Mouse (Mus musculus): ENCODE data around the gene Fgfr2. TPM values are rescaled to one million over a fixed set of nuclear protein-coding genes. Genes with fewer than 3 reads are reported as not detected.

Gene Fgfr2
- polyA plus RNA-seq, 1 experiment from 2014 or later = 93.6 TPM

GRCm38 (mm10) chr7:133066776-133067175, 56.4 kb downstream of the Fgfr2 start:
- H3K4me2 ChIP-seq (ENCODE audit: low read depth, low read length, severe bottlenecking) = no peak overlapping the region
- H3K27me3 ChIP-seq (ENCODE audit: control insufficient read depth, insufficient read depth, low read length) = no peaks in the 10 kb centered on the region
- peaks cover 37% of the 10 kb centered on the region for H3K4me1 ChIP-seq (replicated peaks; ENCODE audit: control insufficient read depth, insufficient read depth, low read length)
- no peak overlapping the region for H3K9ac ChIP-seq (ENCODE audit: low read length)
- H3K9me3 ChIP-seq (ENCODE audit: control insufficient read depth, low read length) = no peaks in the 10 kb centered on the region
- H3K27ac ChIP-seq (ENCODE audit: low read depth, low read length) = peak overlapping the region; percentile 12
- H3K36me3 ChIP-seq (ENCODE audit: control insufficient read depth, insufficient read depth, low read length) = no peaks in the 10 kb centered on the region; the same call in 1 of the 2 replicates
- no peak overlapping the region for H3K4me3 ChIP-seq (ENCODE audit: low read depth, low read length)
- ATAC-seq (replicated peaks; ENCODE audit: low FRiP score) (no peak), DNase-seq (ENCODE audit: low spot score) (no peak)
- 41% methylated on average over 6 of the region's 6 CpGs for WGBS

GRCm38 (mm10) chr7:133062055-133062454, 61.1 kb downstream of the Fgfr2 start:
- no peak overlapping the region for H3K27ac ChIP-seq (ENCODE audit: low read depth, low read length)
- no peak for DNase-seq (ENCODE audit: low spot score)
- H3K27me3 ChIP-seq (ENCODE audit: control insufficient read depth, insufficient read depth, low read length) = no peaks in the 10 kb centered on the region
- no peak overlapping the region for H3K4me2 ChIP-seq (ENCODE audit: low read depth, low read length, severe bottlenecking)
- H3K9me3 ChIP-seq (ENCODE audit: control insufficient read depth, low read length) = no peaks in the 10 kb centered on the region
- H3K4me1 ChIP-seq (replicated peaks; ENCODE audit: control insufficient read depth, insufficient read depth, low read length) = peaks cover 8% of the 10 kb centered on the region
- H3K36me3 ChIP-seq (ENCODE audit: control insufficient read depth, insufficient read depth, low read length) = no peaks in the 10 kb centered on the region; the same call in 1 of the 2 replicates
- no peak for ATAC-seq (replicated peaks; ENCODE audit: low FRiP score)
- H3K4me3 ChIP-seq (ENCODE audit: low read depth, low read length) = no peak overlapping the region
- WGBS = 91% methylated on average over 3 of the region's 3 CpGs
- H3K9ac ChIP-seq (ENCODE audit: low read length) = no peak overlapping the region

GRCm38 (mm10) chr7:133060170-133060569, 63.0 kb downstream of the Fgfr2 start:
- H3K27ac ChIP-seq (ENCODE audit: low read depth, low read length) = no peak overlapping the region
- no peak overlapping the region for H3K9ac ChIP-seq (ENCODE audit: low read length)
- no peaks in the 10 kb centered on the region for H3K27me3 ChIP-seq (ENCODE audit: control insufficient read depth, insufficient read depth, low read length)
- no peaks in the 10 kb centered on the region; the same call in 1 of the 2 replicates for H3K36me3 ChIP-seq (ENCODE audit: control insufficient read depth, insufficient read depth, low read length)
- no peak for DNase-seq (ENCODE audit: low spot score)
- H3K4me2 ChIP-seq (ENCODE audit: low read depth, low read length, severe bottlenecking) = no peak overlapping the region
- H3K9me3 ChIP-seq (ENCODE audit: control insufficient read depth, low read length) = no peaks in the 10 kb centered on the region
- no peak for ATAC-seq (replicated peaks; ENCODE audit: low FRiP score)
- no peaks in the 10 kb centered on the region for H3K4me1 ChIP-seq (replicated peaks; ENCODE audit: control insufficient read depth, insufficient read depth, low read length)
- H3K4me3 ChIP-seq (ENCODE audit: low read depth, low read length) = no peak overlapping the region
- WGBS = 92% methylated on average over 6 of the region's 6 CpGs

- H3K9ac ChIP-seq (ENCODE audit: low read length) = no peak overlapping the region
- no peaks in the 10 kb centered on the region for H3K27me3 ChIP-seq (ENCODE audit: control insufficient read depth, insufficient read depth, low read length)
- no peak overlapping the region for H3K4me3 ChIP-seq (ENCODE audit: low read depth, low read length)
- 77% methylated on average over 9 of the region's 9 CpGs for WGBS
- H3K36me3 ChIP-seq (ENCODE audit: control insufficient read depth, insufficient read depth, low read length) = no peaks in the 10 kb centered on the region; the same call in 1 of the 2 replicates
- ATAC-seq (replicated peaks; ENCODE audit: low FRiP score) (no peak), DNase-seq (ENCODE audit: low spot score) (no peak)
- H3K4me1 ChIP-seq (replicated peaks; ENCODE audit: control insufficient read depth, insufficient read depth, low read length) = no peaks in the 10 kb centered on the region
- H3K27ac ChIP-seq (ENCODE audit: low read depth, low read length) = no peak overlapping the region
- H3K4me2 ChIP-seq (ENCODE audit: low read depth, low read length, severe bottlenecking) = no peak overlapping the region
- H3K9me3 ChIP-seq (ENCODE audit: control insufficient read depth, low read length) = no peaks in the 10 kb centered on the region
Observed at GRCm38 (mm10) chr7:133059517-133060104, 63.5 kb downstream of the Fgfr2 start.

GRCm38 (mm10) chr7:133059150-133059509, 64.0 kb downstream of the Fgfr2 start:
- WGBS = 87% methylated on average over 6 of the region's 6 CpGs
- Histone ChIP-seq H3K9ac (ENCODE audit: low read length) (no peak overlapping the region), H3K27me3 (ENCODE audit: control insufficient read depth, insufficient read depth, low read length) (no peaks in the 10 kb centered on the region), H3K4me3 (ENCODE audit: low read depth, low read length) (no peak overlapping the region), H3K4me2 (ENCODE audit: low read depth, low read length, severe bottlenecking) (no peak overlapping the region), H3K4me1 (replicated peaks; ENCODE audit: control insufficient read depth, insufficient read depth, low read length) (no peaks in the 10 kb centered on the region), H3K9me3 (ENCODE audit: control insufficient read depth, low read length) (no peaks in the 10 kb centered on the region), H3K36me3 (ENCODE audit: control insufficient read depth, insufficient read depth, low read length) (no peaks in the 10 kb centered on the region; the same call in 1 of the 2 replicates), H3K27ac (ENCODE audit: low read depth, low read length) (no peak overlapping the region)
- DNase-seq (ENCODE audit: low spot score) = no peak
- no peak for ATAC-seq (replicated peaks; ENCODE audit: low FRiP score)

GRCm38 (mm10) chr7:133058496-133059149, 64.5 kb downstream of the Fgfr2 start:
- no peak overlapping the region for H3K9ac ChIP-seq (ENCODE audit: low read length)
- no peak overlapping the region for H3K27ac ChIP-seq (ENCODE audit: low read depth, low read length)
- H3K4me3 ChIP-seq (ENCODE audit: low read depth, low read length) = no peak overlapping the region
- no peak overlapping the region for H3K4me2 ChIP-seq (ENCODE audit: low read depth, low read length, severe bottlenecking)
- no peaks in the 10 kb centered on the region for H3K9me3 ChIP-seq (ENCODE audit: control insufficient read depth, low read length)
- no peaks in the 10 kb centered on the region for H3K4me1 ChIP-seq (replicated peaks; ENCODE audit: control insufficient read depth, insufficient read depth, low read length)
- 95% methylated on average over 12 of the region's 12 CpGs for WGBS
- H3K36me3 ChIP-seq (ENCODE audit: control insufficient read depth, insufficient read depth, low read length) = no peaks in the 10 kb centered on the region; the same call in 1 of the 2 replicates
- ATAC-seq (replicated peaks; ENCODE audit: low FRiP score) (no peak), DNase-seq (ENCODE audit: low spot score) (no peak)
- H3K27me3 ChIP-seq (ENCODE audit: control insufficient read depth, insufficient read depth, low read length) = no peaks in the 10 kb centered on the region

GRCm38 (mm10) chr7:133056924-133057323, 66.2 kb downstream of the Fgfr2 start:
- ATAC-seq (replicated peaks; ENCODE audit: low FRiP score) (no peak), DNase-seq (ENCODE audit: low spot score) (no peak)
- H3K4me3 ChIP-seq (ENCODE audit: low read depth, low read length) = no peak overlapping the region
- H3K9me3 ChIP-seq (ENCODE audit: control insufficient read depth, low read length) = no peaks in the 10 kb centered on the region
- no peak overlapping the region for H3K9ac ChIP-seq (ENCODE audit: low read length)
- no peaks in the 10 kb centered on the region; the same call in 1 of the 2 replicates for H3K36me3 ChIP-seq (ENCODE audit: control insufficient read depth, insufficient read depth, low read length)
- H3K27ac ChIP-seq (ENCODE audit: low read depth, low read length) = no peak overlapping the region
- H3K4me2 ChIP-seq (ENCODE audit: low read depth, low read length, severe bottlenecking) = no peak overlapping the region
- WGBS = 92% methylated on average over 8 of the region's 8 CpGs
- H3K27me3 ChIP-seq (ENCODE audit: control insufficient read depth, insufficient read depth, low read length) = no peaks in the 10 kb centered on the region
- H3K4me1 ChIP-seq (replicated peaks; ENCODE audit: control insufficient read depth, insufficient read depth, low read length) = no peaks in the 10 kb centered on the region

- Histone ChIP-seq H3K27me3 (ENCODE audit: control insufficient read depth, insufficient read depth, low read length) (no peaks in the 10 kb centered on the region), H3K4me3 (ENCODE audit: low read depth, low read length) (no peak overlapping the region), H3K27ac (ENCODE audit: low read depth, low read length) (no peak overlapping the region), H3K4me1 (replicated peaks; ENCODE audit: control insufficient read depth, insufficient read depth, low read length) (no peaks in the 10 kb centered on the region), H3K36me3 (ENCODE audit: control insufficient read depth, insufficient read depth, low read length) (no peaks in the 10 kb centered on the region; the same call in 1 of the 2 replicates), H3K9me3 (ENCODE audit: control insufficient read depth, low read length) (no peaks in the 10 kb centered on the region), H3K9ac (ENCODE audit: low read length) (no peak overlapping the region), H3K4me2 (ENCODE audit: low read depth, low read length, severe bottlenecking) (no peak overlapping the region)
- ATAC-seq (replicated peaks; ENCODE audit: low FRiP score) (no peak), DNase-seq (ENCODE audit: low spot score) (no peak)
- 86% methylated on average over 5 of the region's 5 CpGs for WGBS
Observed at GRCm38 (mm10) chr7:133054486-133054885, 68.7 kb downstream of the Fgfr2 start.

- ATAC-seq (replicated peaks; ENCODE audit: low FRiP score) (no peak), DNase-seq (ENCODE audit: low spot score) (no peak)
- Histone ChIP-seq H3K27me3 (ENCODE audit: control insufficient read depth, insufficient read depth, low read length) (no peaks in the 10 kb centered on the region), H3K27ac (ENCODE audit: low read depth, low read length) (no peak overlapping the region), H3K4me3 (ENCODE audit: low read depth, low read length) (no peak overlapping the region), H3K9ac (ENCODE audit: low read length) (no peak overlapping the region), H3K9me3 (ENCODE audit: control insufficient read depth, low read length) (no peaks in the 10 kb centered on the region), H3K36me3 (ENCODE audit: control insufficient read depth, insufficient read depth, low read length) (no peaks in the 10 kb centered on the region; the same call in 1 of the 2 replicates), H3K4me1 (replicated peaks; ENCODE audit: control insufficient read depth, insufficient read depth, low read length) (no peaks in the 10 kb centered on the region), H3K4me2 (ENCODE audit: low read depth, low read length, severe bottlenecking) (no peak overlapping the region)
- WGBS = 72% methylated on average over 9 of the region's 9 CpGs
Observed at GRCm38 (mm10) chr7:133053757-133054156, 69.4 kb downstream of the Fgfr2 start.
